Mouse (Mus musculus) spleen, postnatal 36 days (tissue): Measurements from ENCODE around the gene Serpina3m.
"Not testable (repeated sequence)": the region's sequence is repeated elsewhere in the genome, so short reads cannot be mapped to it uniquely, and the experiment has no call there.

ENCODE experiments used
- DNase-seq, 2 experiments: peaks; one replicate each; pipeline ENCODE4 v3.0.0; 2022; ENCODE audit warnings: low spot score in 2 of 2, mixed read lengths in 1 of 2

Gene Serpina3m

GRCm38 (mm10) chr12:104338226-104338625, at the start of gene Serpina3m, which contains the start of gene Serpina3k:
Gene Serpina3m (plus strand): TSS chr12:104338486.
Gene Serpina3k (plus strand): TSS chr12:104338486.
- DNase-seq = not testable (repeated sequence)

- DNase-seq = no peak
Measured at GRCm38 (mm10) chr12:104289872-104290271, 48.4 kb upstream of the Serpina3m start.

GRCm38 (mm10) chr12:104293963-104294362, 44.3 kb upstream of the Serpina3m start:
- no peak for DNase-seq

GRCm38 (mm10) chr12:104298049-104298448, 40.2 kb upstream of the Serpina3m start:
- no peak for DNase-seq

- no peak for DNase-seq
Measured at GRCm38 (mm10) chr12:104305991-104306390, 32.3 kb upstream of the Serpina3m start.

GRCm38 (mm10) chr12:104314253-104314652, 24.0 kb upstream of the Serpina3m start, which contains the start of gene Serpina3j:
Gene Serpina3j (plus strand): TSS chr12:104314553.
- no peak for DNase-seq

- no peak for DNase-seq
Measured at GRCm38 (mm10) chr12:104322454-104322853, 15.8 kb upstream of the Serpina3m start.

GRCm38 (mm10) chr12:104331701-104332100, 6.6 kb upstream of the Serpina3m start:
- no peak for DNase-seq

GRCm38 (mm10) chr12:104336873-104337272, 1.4 kb upstream of the Serpina3m start:
- DNase-seq = not testable (repeated sequence)

GRCm38 (mm10) chr12:104338705-104339104, 419 bp downstream of the Serpina3m start:
- DNase-seq = no peak

GRCm38 (mm10) chr12:104342489-104342888, 4.2 kb downstream of the Serpina3m start:
- DNase-seq = not testable (repeated sequence)

GRCm38 (mm10) chr12:104345181-104345580, 6.9 kb downstream of the Serpina3m start:
- no peak for DNase-seq

GRCm38 (mm10) chr12:104345707-104346106, 7.4 kb downstream of the Serpina3m start:
- DNase-seq = no peak

- DNase-seq = no peak
Measured at GRCm38 (mm10) chr12:104347091-104347490, 8.8 kb downstream of the Serpina3m start.

GRCm38 (mm10) chr12:104351812-104352211, 13.5 kb downstream of the Serpina3m start:
- not testable (repeated sequence) for DNase-seq

GRCm38 (mm10) chr12:104356006-104356405, 17.7 kb downstream of the Serpina3m start:
- no peak for DNase-seq

GRCm38 (mm10) chr12:104369986-104370385, 31.7 kb downstream of the Serpina3m start:
- no peak for DNase-seq

- not testable (repeated sequence) for DNase-seq
Measured at GRCm38 (mm10) chr12:104377179-104377578, 38.9 kb downstream of the Serpina3m start.

GRCm38 (mm10) chr12:104378351-104378750, 40.1 kb downstream of the Serpina3m start:
- DNase-seq = not testable (repeated sequence)

- not testable (repeated sequence) for DNase-seq
Measured at GRCm38 (mm10) chr12:104378815-104379214, 40.5 kb downstream of the Serpina3m start.

GRCm38 (mm10) chr12:104379856-104380255, 41.6 kb downstream of the Serpina3m start:
- DNase-seq = no peak

- not testable (repeated sequence) for DNase-seq
Measured at GRCm38 (mm10) chr12:104381071-104381604, 42.9 kb downstream of the Serpina3m start.

GRCm38 (mm10) chr12:104385987-104386386, 47.7 kb downstream of the Serpina3m start:
- not testable (repeated sequence) for DNase-seq

- DNase-seq = not testable (repeated sequence)
Measured at GRCm38 (mm10) chr12:104386878-104387277, 48.6 kb downstream of the Serpina3m start.
